Mouse (Mus musculus): Measurements from ENCODE around the gene Ubtd1.

DNA sequence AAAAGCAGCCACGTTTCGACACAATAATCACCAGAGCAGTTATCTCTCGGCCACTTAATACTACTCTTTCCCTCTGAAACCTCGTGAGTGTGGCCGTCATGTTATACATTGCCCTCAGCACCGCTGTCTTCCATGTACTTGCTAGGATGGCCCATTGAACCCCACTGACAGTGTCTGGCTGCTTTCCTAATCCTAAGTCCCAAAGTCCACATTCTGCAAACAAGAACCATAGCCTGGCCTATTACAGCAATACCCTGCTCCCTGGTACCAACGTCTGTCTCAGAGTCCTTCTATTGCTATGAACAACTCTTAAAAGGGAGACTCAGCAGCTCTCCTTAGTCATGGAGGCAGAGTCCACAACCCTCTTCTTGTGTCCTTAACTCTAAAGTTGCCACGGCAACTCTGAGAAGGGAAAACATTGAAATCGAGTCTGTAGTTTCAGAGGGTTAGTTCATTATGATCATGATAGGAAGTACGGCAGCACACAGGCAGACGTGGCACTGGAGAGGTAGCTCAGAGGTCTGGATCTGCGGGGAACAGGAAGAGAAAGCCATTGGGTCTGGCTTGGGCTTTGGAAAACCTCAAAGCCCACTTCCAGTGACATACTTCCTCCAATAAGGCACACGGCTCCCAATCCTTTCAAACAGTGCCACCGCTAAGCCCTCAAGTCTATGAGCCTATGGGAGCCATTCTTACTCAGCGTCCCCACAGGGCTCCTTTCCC, 90.5 kb downstream of the Ubtd1 start:
- no peak for TF ChIP-seq CTCF (IDR thresholded peaks at IDR 0.05 in 2 of 3, conservative IDR thresholded peaks at IDR 0.05 in 1 of 3; ENCODE audit: control insufficient read depth in 1 of 3, insufficient read depth in 1 of 3, low read depth in 2 of 3, low read length in 3 of 3, poor library complexity in 1 of 3, severe bottlenecking in 1 of 3)
- no peak for TF ChIP-seq GABPA (IDR thresholded peaks at IDR 0.05; ENCODE audit: low read depth, low read length)
- no peak for TF ChIP-seq POLR2A (IDR thresholded peaks at IDR 0.05; ENCODE audit: control insufficient read depth in 1 of 2, insufficient read depth in 1 of 2, low read depth in 1 of 2, low read length in 2 of 2, poor library complexity in 1 of 2)
- no peak for TF ChIP-seq TCF12 (IDR thresholded peaks at IDR 0.05; ENCODE audit: low read depth, low read length)
- no peak for TF ChIP-seq ZNF384 (IDR thresholded peaks at IDR 0.05; ENCODE audit: low read depth, low read length)
- no peak for TF ChIP-seq MYC (IDR thresholded peaks at IDR 0.05; ENCODE audit: low read depth, low read length)
